Mouse (Mus musculus) thymus, postnatal 25 days (tissue): ENCODE data around the gene Usp46.

Source experiments
- DNase-seq: peaks from one replicate; pipeline ENCODE4 v3.0.0; 2022

Usp46 gene

GRCm38 (mm10) chr5:73950809-73951648, 117.2 kb downstream of the Usp46 start:
- no peak for DNase-seq
